Mouse (Mus musculus): ENCODE results near the gene Tm6sf1.

Tm6sf1 gene

GRCm38 (mm10) chr7:81850171-81850570, 8.6 kb upstream of the Tm6sf1 start:
- no peak for DNase-seq (ENCODE audit: low spot score in 2 of 2)

- no peak for DNase-seq (ENCODE audit: low spot score in 2 of 2)
These were observed 7.1 kb upstream of the Tm6sf1 start for GRCm38 (mm10) chr7:81851706-81852105.

GRCm38 (mm10) chr7:81854568-81855307, 4.1 kb upstream of the Tm6sf1 start:
- DNase-seq (ENCODE audit: low spot score in 2 of 2) = no peak

GRCm38 (mm10) chr7:81855694-81856093, 3.1 kb upstream of the Tm6sf1 start, which contains the start of gene Gm10160:
TSS of gene Gm10160 (minus strand) at chr7:81855794.
- no peak for DNase-seq (ENCODE audit: low spot score in 2 of 2)

GRCm38 (mm10) chr7:81856221-81856620, 2.6 kb upstream of the Tm6sf1 start:
- DNase-seq (ENCODE audit: low spot score in 2 of 2) = no peak

- no peak for DNase-seq (ENCODE audit: low spot score in 2 of 2)
These were observed 565 bp upstream of the Tm6sf1 start for GRCm38 (mm10) chr7:81858236-81858635.

GRCm38 (mm10) chr7:81860071-81860470, 1.3 kb downstream of the Tm6sf1 start:
- DNase-seq (ENCODE audit: low spot score in 2 of 2) = no peak

GRCm38 (mm10) chr7:81860996-81861395, 2.2 kb downstream of the Tm6sf1 start:
- no peak for DNase-seq (ENCODE audit: low spot score in 2 of 2)

GRCm38 (mm10) chr7:81861461-81861860, 2.7 kb downstream of the Tm6sf1 start:
- no peak for DNase-seq (ENCODE audit: low spot score in 2 of 2)

GRCm38 (mm10) chr7:81861921-81862320, 3.1 kb downstream of the Tm6sf1 start:
- no peak for DNase-seq (ENCODE audit: low spot score in 2 of 2)

GRCm38 (mm10) chr7:81862587-81863583, 4.1 kb downstream of the Tm6sf1 start:
- DNase-seq (ENCODE audit: low spot score in 2 of 2) = no peak

GRCm38 (mm10) chr7:81864552-81864951, 5.8 kb downstream of the Tm6sf1 start:
- no peak for DNase-seq (ENCODE audit: low spot score in 2 of 2)

GRCm38 (mm10) chr7:81865937-81866336, 7.1 kb downstream of the Tm6sf1 start:
- no peak for DNase-seq (ENCODE audit: low spot score in 2 of 2)

GRCm38 (mm10) chr7:81867231-81867930, 8.6 kb downstream of the Tm6sf1 start:
- no peak for DNase-seq (ENCODE audit: low spot score in 2 of 2)

GRCm38 (mm10) chr7:81868158-81868557, 9.4 kb downstream of the Tm6sf1 start:
- DNase-seq (ENCODE audit: low spot score in 2 of 2) = no peak

- DNase-seq (ENCODE audit: low spot score in 2 of 2) = no peak
These were observed 13.8 kb downstream of the Tm6sf1 start for GRCm38 (mm10) chr7:81872493-81873013.

- no peak for DNase-seq (ENCODE audit: low spot score in 2 of 2)
These were observed 15.0 kb downstream of the Tm6sf1 start for GRCm38 (mm10) chr7:81873807-81874206.

GRCm38 (mm10) chr7:81874636-81875035, 15.8 kb downstream of the Tm6sf1 start:
- no peak for DNase-seq (ENCODE audit: low spot score in 2 of 2)

- no peak for DNase-seq (ENCODE audit: low spot score in 2 of 2)
These were observed 16.6 kb downstream of the Tm6sf1 start for GRCm38 (mm10) chr7:81875372-81875771.

- DNase-seq (ENCODE audit: low spot score in 2 of 2) = no peak
These were observed 21.5 kb downstream of the Tm6sf1 start for GRCm38 (mm10) chr7:81880286-81880685.

- no peak for DNase-seq (ENCODE audit: low spot score in 2 of 2)
These were observed 22.0 kb downstream of the Tm6sf1 start for GRCm38 (mm10) chr7:81880797-81881196.

- DNase-seq (ENCODE audit: low spot score in 2 of 2) = no peak
These were observed 22.8 kb downstream of the Tm6sf1 start for GRCm38 (mm10) chr7:81881600-81881999.

All from right cerebral cortex, postnatal 36 days (tissue).